Mouse (Mus musculus) gastrocnemius, postnatal 14 days (tissue): ENCODE data around the gene Zfp345. TPM values are rescaled to one million over a fixed set of nuclear protein-coding genes. Genes with fewer than 3 reads are reported as not detected.
"Not testable (repeated sequence)": the region's sequence is repeated elsewhere in the genome, so short reads cannot be mapped to it uniquely, and the experiment has no call there.

Experiments used
- DNase-seq: peaks from one replicate; pipeline ENCODE4 v3.0.0; 2021; ENCODE audit warnings: mixed read lengths
- intact Hi-C: fragments of 180-260 bp; cut with DNase I; formaldehyde crosslinking; loops from one replicate; pipeline ENCODE4 v1.15.1; 2025; ENCODE audit warnings: low total_unique reads
- long read RNA-seq, 2 experiments: library from polyadenylated mRNA; stranded (forward); transcript quantifications; one replicate each; pipeline ENCODE4 v2.0.0; 2021
- total RNA-seq, 2 experiments: library from RNA; stranded (reverse); gene quantifications; 2 replicates each; pipeline ENCODE4 v1.2.3; 2021

The Zfp345 gene
- under 1 TPM; 0.09 to 0.10 TPM for total RNA-seq
- long read RNA-seq, experiment 1, partial matches to known transcripts = 0 of 1 reads
- long read RNA-seq, experiment 1, other reads (novel, unspliced or antisense) = 0 of 1 reads
- long read RNA-seq, experiment 2 = 0 reads

- DNase-seq = not testable (repeated sequence)
These were observed at the start of gene Zfp345 for GRCm38 (mm10) chr2:150484939-150485778. Gene Zfp345 (minus strand): TSS chr2:150485091.

GRCm38 (mm10) chr2:150525703-150526207 is 40.9 kb upstream of the Zfp345 start:
- intact Hi-C loops = no loop called here
- no peak for DNase-seq

More at GRCm38 (mm10) chr2:150484939-150485778, at the start of gene Zfp345:
- intact Hi-C loops = not testable (repeated sequence)

GRCm38 (mm10) chr2:150512837-150513236 is 27.9 kb upstream of the Zfp345 start:
- DNase-seq = no peak
- intact Hi-C loops = no loop called here

GRCm38 (mm10) chr2:150500124-150500973 is 15.5 kb upstream of the Zfp345 start:
- intact Hi-C loops, DNase-seq: not testable (repeated sequence)

- no peak for DNase-seq
- intact Hi-C loops = no loop called here
These were observed 8.1 kb upstream of the Zfp345 start for GRCm38 (mm10) chr2:150493031-150493430.

- peak; percentile 55 for DNase-seq
- intact Hi-C loops = not testable (repeated sequence)
These were observed 33.5 kb downstream of the Zfp345 start, which contains the start of gene Zfp442 for GRCm38 (mm10) chr2:150451180-150451919. Gene Zfp442 (minus strand): TSS chr2:150451486.

- DNase-seq, intact Hi-C loops: not testable (repeated sequence)
These were observed 45.8 kb downstream of the Zfp345 start for GRCm38 (mm10) chr2:150439084-150439483.

Other genes with a start within 250 kb of the Zfp345 start
- 1 to 10 TPM; 2.0 to 2.9 TPM for gene Gm21994, start 229.5 kb downstream of the Zfp345 start, total RNA-seq
- under 1 TPM in 1 of 2 experiments, not detected in 1; 0.06 TPM for gene Gm14124, start 227.6 kb downstream of the Zfp345 start, total RNA-seq
- gene Gm10130, start 161.4 kb downstream of the Zfp345 start, total RNA-seq = 1 to 10 TPM; 1.4 to 1.5 TPM
- 1 to 10 TPM; 1.5 to 2.0 TPM for gene 3300002I08Rik, start 122.3 kb downstream of the Zfp345 start, total RNA-seq
- 1 to 10 TPM; 1.7 to 2.3 TPM for gene Zfp442, start 33.6 kb downstream of the Zfp345 start, total RNA-seq
- not detected for gene Cst7, start 85.3 kb upstream of the Zfp345 start, total RNA-seq
- 10 to 100 TPM; 19.3 to 21.8 TPM for gene Apmap, start 123.5 kb upstream of the Zfp345 start, total RNA-seq
- gene Acss1, start 183.4 kb upstream of the Zfp345 start, total RNA-seq = 10 to 100 TPM; 12.2 to 25.3 TPM
- not detected for gene Vsx1, start 204.3 kb upstream of the Zfp345 start, total RNA-seq